Mouse (Mus musculus) stomach, embryonic 16.5 days (tissue): Measurements from ENCODE around the gene Tbc1d2b. TPM values are rescaled to one million over a fixed set of nuclear protein-coding genes. Genes with fewer than 3 reads are reported as not detected.

Experiments used
- ATAC-seq: fragments of 200-750 bp; cut with Nextera tagmentation; 2 replicates; pipeline ENCODE4 v1.8.0; 2017; ENCODE audit warnings: moderate number of reproducible peaks, moderate TSS enrichment; ENCODE audit not compliant: insufficient read depth, low FRiP score
- H3K27ac ChIP-seq: fragments of 300-500 bp; sonication (generic); 2 replicates; pipeline ENCODE4 v1.5.1; 2014; ENCODE audit warnings: low read length
- H3K27me3 ChIP-seq: fragments of 300-500 bp; sonication (generic); 2 replicates; pipeline ENCODE4 v1.6.1; 2014; ENCODE audit warnings: low read length, control low read depth, mixed read lengths; ENCODE audit not compliant: control insufficient read depth, insufficient read depth
- H3K36me3 ChIP-seq: fragments of 300-500 bp; sonication (generic); 2 replicates; pipeline ENCODE4 v1.6.1; 2014; ENCODE audit warnings: low read length; ENCODE audit not compliant: control insufficient read depth, insufficient read depth
- H3K4me1 ChIP-seq: fragments of 300-500 bp; sonication (generic); 2 replicates; pipeline ENCODE4 v1.6.1; 2014; ENCODE audit warnings: low read length, control low read depth, mixed read lengths; ENCODE audit not compliant: control insufficient read depth, insufficient read depth
- H3K4me2 ChIP-seq: fragments of 300-500 bp; sonication (generic); 2 replicates; pipeline ENCODE4 v1.6.1; 2014; ENCODE audit warnings: low read depth, low read length, mixed read lengths
- H3K4me3 ChIP-seq: fragments of 300-500 bp; sonication (generic); replicated peaks from 2 replicates; pipeline ENCODE4 v1.5.1; 2014; ENCODE audit warnings: mild to moderate bottlenecking, low read length
- H3K9ac ChIP-seq: fragments of 300-500 bp; sonication (generic); 2 replicates; pipeline ENCODE4 v1.6.1; 2014; ENCODE audit warnings: low read length
- H3K9me3 ChIP-seq: fragments of 300-500 bp; sonication (generic); replicated peaks from 2 replicates; pipeline ENCODE4 v1.6.1; 2016; ENCODE audit warnings: low read length, control low read depth; ENCODE audit not compliant: control insufficient read depth
- WGBS: fragments of 180-500 bp; shearing (Covaris S2); extraction: QIAGEN DNeasy Blood & Tissue Kit; methylation state at CpG from one replicate; pipeline ENCODE4 v1.1.7; 2014; 5-methylcytosine and 5-hydroxymethylcytosine counted together
- polyA plus RNA-seq: library from polyadenylated mRNA; unstranded; fragments of >200 nt; fragmentation: Nextera tagmentation; extraction: Ambion mirVana; gene quantifications from 2 replicates; pipeline ENCODE4 v1.2.1, GENCODE M21; 2015

Tbc1d2b gene
- polyA plus RNA-seq, 1 experiment from 2014 or later = 15.4 TPM

DNA sequence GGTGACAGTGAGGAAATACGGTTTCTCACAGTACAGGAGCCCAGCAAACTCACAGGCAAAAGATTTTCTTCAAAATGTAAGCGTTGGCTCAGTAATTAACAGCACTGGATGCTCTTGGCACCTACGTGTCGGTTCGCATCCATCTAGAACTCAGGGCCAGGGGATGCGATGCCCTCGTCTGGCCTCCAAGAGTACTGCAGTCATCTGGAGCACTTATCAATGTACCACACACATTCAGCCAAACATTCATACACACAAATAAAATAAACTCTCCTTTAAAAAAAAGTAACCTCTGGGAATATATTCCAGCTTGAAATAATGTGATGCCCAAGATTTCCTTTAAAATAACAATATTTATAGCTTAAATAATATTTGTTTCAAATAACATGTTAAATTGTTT is 29.0 kb downstream of the Tbc1d2b start:
- Histone ChIP-seq H3K4me1 (0 out of 2 replicates have a peak, but pooled peaks cover 6% of the 10 kb centered on the region), H3K4me3 (no peak overlapping the region), H3K27ac (no peak overlapping the region), H3K9ac (no peak overlapping the region), H3K9me3 (no peaks in the 10 kb centered on the region), H3K4me2 (no peak overlapping the region), H3K36me3 (peaks cover 9% of the 10 kb centered on the region; the same call in 1 of the 2 replicates), H3K27me3 (no peaks in the 10 kb centered on the region)
- WGBS = 68% methylated on average over 7 of the region's 7 CpGs
- no peak for ATAC-seq

DNA sequence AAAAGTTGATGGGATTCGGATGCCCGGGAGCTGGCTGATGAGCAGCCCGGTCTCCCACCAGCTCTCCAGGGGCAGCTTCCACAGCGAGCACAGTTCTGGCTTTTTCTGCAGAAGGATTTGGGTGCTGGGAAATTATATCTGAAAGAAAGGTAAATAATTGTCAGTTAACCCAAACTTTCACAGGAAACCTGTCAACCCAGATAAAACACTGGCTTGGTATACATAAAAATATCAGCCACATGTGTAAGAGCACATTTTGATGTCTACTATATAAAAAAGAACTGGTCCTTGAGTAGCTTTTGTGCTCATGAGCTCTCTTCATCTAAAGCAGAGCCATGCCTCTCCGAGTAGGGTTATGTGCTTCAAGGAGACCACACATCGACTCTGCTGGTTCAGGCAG is 29.6 kb downstream of the Tbc1d2b start:
- Histone ChIP-seq H3K27me3 (no peaks in the 10 kb centered on the region), H3K4me1 (0 out of 2 replicates have a peak, but pooled peaks cover 6% of the 10 kb centered on the region), H3K9ac (no peak overlapping the region), H3K27ac (no peak overlapping the region; the same call in 1 of the 2 replicates), H3K9me3 (no peaks in the 10 kb centered on the region), H3K36me3 (peaks cover 9% of the 10 kb centered on the region; the same call in 1 of the 2 replicates), H3K4me2 (no peak overlapping the region), H3K4me3 (no peak overlapping the region)
- no peak for ATAC-seq
- 60% methylated on average over 6 of the region's 6 CpGs for WGBS

DNA sequence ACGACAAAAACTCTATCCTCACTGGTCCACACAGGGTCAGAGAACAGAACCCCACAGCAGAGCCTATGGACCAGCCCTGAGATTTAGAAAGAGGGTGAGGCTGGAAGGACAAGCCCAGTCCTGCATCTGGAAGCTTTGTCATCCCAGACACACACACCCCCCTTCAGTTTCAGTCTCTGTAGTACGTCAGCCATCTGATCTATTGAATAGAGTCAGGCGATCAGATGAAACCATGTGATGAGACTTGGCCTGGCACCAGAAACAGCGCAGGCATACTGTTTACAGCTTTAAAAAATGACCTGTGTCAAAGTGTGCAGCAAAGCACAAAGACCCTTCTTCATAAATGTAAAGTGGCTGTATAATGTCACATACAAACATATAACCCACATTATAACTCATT is 30.0 kb downstream of the Tbc1d2b start:
- 48% methylated on average over 4 of the region's 4 CpGs for WGBS
- peak; percentile 20; the same call in 1 of the 2 replicates for ATAC-seq
- 0 out of 2 replicates have a peak, but pooled peaks cover 9% of the 10 kb centered on the region for H3K4me1 ChIP-seq

DNA sequence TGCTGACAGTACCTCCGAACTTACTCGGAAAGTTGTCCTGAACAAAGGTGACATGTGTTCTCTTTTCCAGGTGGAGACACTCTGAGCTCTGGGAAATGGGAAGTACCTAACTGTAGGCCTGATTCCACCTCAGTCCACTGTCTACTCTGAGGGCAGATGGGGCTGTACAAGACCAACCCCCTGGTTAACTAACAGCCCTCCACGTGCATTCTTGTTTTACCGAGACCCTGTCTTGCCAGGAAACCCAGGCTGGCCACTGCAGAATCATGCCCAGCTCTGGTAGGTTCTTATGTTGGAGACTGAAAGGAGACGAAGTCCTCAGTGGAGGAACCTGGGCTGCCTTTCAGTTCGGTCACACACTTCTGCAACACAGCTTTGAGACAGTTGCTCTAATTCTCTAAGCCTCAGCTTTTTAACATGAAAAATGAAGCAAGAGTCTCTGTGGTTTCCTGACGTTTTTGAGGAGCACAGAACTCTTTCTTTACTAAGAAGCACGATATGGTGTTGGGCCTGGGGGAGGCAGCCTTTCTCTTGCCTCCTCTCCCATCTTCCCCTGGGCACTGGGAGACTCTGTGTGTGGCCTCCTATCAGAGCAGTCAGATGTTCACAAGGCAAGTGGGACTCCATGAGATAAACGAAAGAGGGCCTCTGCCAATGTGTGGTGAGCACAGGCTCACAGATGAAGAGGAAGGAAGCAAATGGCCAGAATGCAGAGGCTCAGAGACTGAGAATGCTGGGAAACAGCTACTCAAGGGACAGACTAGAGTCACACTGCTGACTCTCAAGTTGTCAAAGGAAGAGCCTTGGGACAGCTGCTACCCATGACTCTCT is 33.2 kb downstream of the Tbc1d2b start:
- peak; percentile 60 for ATAC-seq
- Histone ChIP-seq H3K4me3 (no peak overlapping the region), H3K4me2 (no peak overlapping the region), H3K27me3 (no peaks in the 10 kb centered on the region), H3K9ac (no peak overlapping the region; the same call in 1 of the 2 replicates), H3K4me1 (peaks cover 10% of the 10 kb centered on the region; the same call in 1 of the 2 replicates), H3K36me3 (peaks cover 11% of the 10 kb centered on the region; the same call in 1 of the 2 replicates), H3K27ac (peak overlapping the region; percentile 12; the same call in 1 of the 2 replicates), H3K9me3 (no peaks in the 10 kb centered on the region)
- WGBS = 72% methylated on average over 9 of the region's 9 CpGs

More for the DNA sequence above, 30.0 kb downstream of the Tbc1d2b start:
- Histone ChIP-seq H3K9ac (no peak overlapping the region), H3K4me2 (no peak overlapping the region), H3K9me3 (no peaks in the 10 kb centered on the region), H3K36me3 (peaks cover 9% of the 10 kb centered on the region; the same call in 1 of the 2 replicates), H3K4me3 (no peak overlapping the region), H3K27me3 (no peaks in the 10 kb centered on the region), H3K27ac (no peak overlapping the region; the same call in 1 of the 2 replicates)

- Histone ChIP-seq H3K9me3 (no peaks in the 10 kb centered on the region), H3K9ac (no peak overlapping the region), H3K4me1 (peaks cover 10% of the 10 kb centered on the region; the same call in 1 of the 2 replicates), H3K4me2 (no peak overlapping the region), H3K36me3 (peaks cover 11% of the 10 kb centered on the region; the same call in 1 of the 2 replicates), H3K27ac (no peak overlapping the region), H3K4me3 (no peak overlapping the region), H3K27me3 (no peaks in the 10 kb centered on the region)
- 90% methylated on average over 5 of the region's 5 CpGs for WGBS
- ATAC-seq = no peak
Measured at GRCm38 (mm10) chr9:90236817-90237216, 33.8 kb downstream of the Tbc1d2b start.

GRCm38 (mm10) chr9:90235258-90235882 is 35.2 kb downstream of the Tbc1d2b start:
- Histone ChIP-seq H3K27me3 (no peaks in the 10 kb centered on the region), H3K36me3 (peaks cover 11% of the 10 kb centered on the region; the same call in 1 of the 2 replicates), H3K4me1 (peaks cover 7% of the 10 kb centered on the region; the same call in 1 of the 2 replicates), H3K9ac (no peak overlapping the region), H3K4me3 (no peak overlapping the region), H3K9me3 (no peaks in the 10 kb centered on the region), H3K4me2 (no peak overlapping the region), H3K27ac (peak overlapping the region; percentile 46)
- 56% methylated on average over 10 of the region's 10 CpGs for WGBS
- no peak for ATAC-seq

- ATAC-seq = no peak
- no peaks in the 10 kb centered on the region for H3K27me3 ChIP-seq
- H3K9me3 ChIP-seq = no peaks in the 10 kb centered on the region
- H3K4me3 ChIP-seq = no peak overlapping the region
- no peak overlapping the region for H3K9ac ChIP-seq
- H3K4me1 ChIP-seq = peaks cover 7% of the 10 kb centered on the region; the same call in 1 of the 2 replicates
- peaks cover 7% of the 10 kb centered on the region; the same call in 1 of the 2 replicates for H3K36me3 ChIP-seq
- no peak overlapping the region for H3K27ac ChIP-seq
- no peak overlapping the region for H3K4me2 ChIP-seq
- 77% methylated on average over 5 of the region's 5 CpGs for WGBS
Measured at GRCm38 (mm10) chr9:90234786-90235185, 35.8 kb downstream of the Tbc1d2b start.

DNA sequence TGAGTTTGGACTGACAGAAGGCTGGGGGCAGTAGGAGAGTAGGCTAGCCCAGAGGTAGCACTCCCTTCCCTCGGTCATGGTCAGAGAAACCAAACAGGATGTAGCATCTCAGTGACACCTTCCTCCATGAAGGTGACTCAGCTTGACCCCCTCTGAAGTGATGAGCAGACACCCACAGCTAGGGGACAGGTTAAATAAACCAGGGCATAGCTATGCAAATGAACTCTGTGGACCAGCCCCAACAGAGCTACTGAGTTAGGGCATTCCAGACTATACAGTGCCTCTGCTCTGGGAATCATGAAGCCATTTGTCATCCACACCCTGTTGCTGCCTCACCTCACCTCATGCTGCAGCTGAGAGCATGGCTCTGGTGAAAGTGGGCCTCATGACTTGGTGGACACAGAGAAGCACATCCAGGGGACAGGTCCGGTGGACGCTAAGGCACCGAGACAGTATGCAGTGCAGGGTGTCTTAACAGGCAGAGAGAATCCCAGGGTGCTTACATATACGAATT is 36.6 kb downstream of the Tbc1d2b start:
- no peaks in the 10 kb centered on the region for H3K27me3 ChIP-seq

More for the DNA sequence above, 36.6 kb downstream of the Tbc1d2b start:
- Histone ChIP-seq H3K4me2 (no peak overlapping the region), H3K4me3 (no peak overlapping the region), H3K9ac (no peak overlapping the region), H3K4me1 (peaks cover 7% of the 10 kb centered on the region; the same call in 1 of the 2 replicates), H3K27ac (no peak overlapping the region), H3K9me3 (no peaks in the 10 kb centered on the region), H3K36me3 (0 out of 2 replicates have a peak, but pooled peaks cover 2% of the 10 kb centered on the region)
- WGBS = 82% methylated on average over 5 of the region's 5 CpGs
- ATAC-seq = no peak
